Mouse (Mus musculus): ENCODE data around the gene Haus3. TPM values are rescaled to one million over a fixed set of nuclear protein-coding genes. Genes with fewer than 3 reads are reported as not detected.

The Haus3 gene
- 35.8 to 39.3 TPM (median 38.1 TPM) in 4 replicates for total RNA-seq (2023; ENCODE audit: inconsistent age)

DNA sequence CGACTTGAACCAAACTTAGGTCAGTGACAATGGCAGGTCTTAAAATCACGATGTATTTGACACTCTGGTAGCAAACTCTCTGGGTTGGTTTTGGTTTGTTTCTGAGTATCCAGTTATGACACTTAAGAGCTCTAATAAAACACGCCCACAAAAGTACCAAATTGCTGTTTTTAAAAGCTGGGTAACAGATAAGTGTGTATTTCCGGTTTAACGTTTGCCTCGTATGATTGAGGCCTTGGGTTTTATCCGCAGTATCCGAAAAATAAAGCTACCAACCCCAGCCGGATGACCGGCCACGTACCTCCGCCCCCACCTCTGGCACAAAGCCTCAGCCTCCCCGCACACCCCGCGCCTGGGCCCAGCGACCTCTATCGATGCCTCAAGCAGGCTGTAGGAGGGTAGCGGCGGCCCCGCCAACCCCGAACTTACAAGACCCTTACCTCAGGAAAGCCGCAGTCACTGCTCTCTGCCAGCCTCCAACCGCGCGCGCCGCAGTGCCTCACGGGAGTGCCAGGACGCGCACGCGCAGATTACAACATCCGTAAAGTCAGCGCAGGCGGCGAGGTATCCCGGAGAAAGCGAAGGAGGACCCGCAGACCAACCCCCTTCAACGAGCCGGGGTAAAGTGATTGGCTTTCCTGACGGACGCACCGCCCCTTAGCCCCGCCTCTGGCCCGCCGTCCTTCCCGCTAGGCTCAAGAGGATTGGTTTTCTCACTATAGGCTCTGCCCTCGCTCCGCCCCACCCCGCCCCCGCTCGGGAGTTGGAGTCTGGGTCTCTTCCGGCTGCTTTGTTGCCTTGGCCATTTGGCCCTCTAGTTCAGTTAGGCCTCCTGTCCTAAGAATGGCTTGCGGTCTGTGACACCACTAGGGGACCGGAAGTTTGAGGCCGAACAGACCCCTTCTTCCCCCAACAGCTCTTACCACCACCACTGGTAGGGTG, at the start of gene Haus3, which contains the start of gene Poln:
Gene Haus3, minus strand, starts transcription at position 578 of the 942 bp plus-strand sequence.
Gene Poln, minus strand, starts transcription at position 499 of the 942 bp plus-strand sequence.

DNA sequence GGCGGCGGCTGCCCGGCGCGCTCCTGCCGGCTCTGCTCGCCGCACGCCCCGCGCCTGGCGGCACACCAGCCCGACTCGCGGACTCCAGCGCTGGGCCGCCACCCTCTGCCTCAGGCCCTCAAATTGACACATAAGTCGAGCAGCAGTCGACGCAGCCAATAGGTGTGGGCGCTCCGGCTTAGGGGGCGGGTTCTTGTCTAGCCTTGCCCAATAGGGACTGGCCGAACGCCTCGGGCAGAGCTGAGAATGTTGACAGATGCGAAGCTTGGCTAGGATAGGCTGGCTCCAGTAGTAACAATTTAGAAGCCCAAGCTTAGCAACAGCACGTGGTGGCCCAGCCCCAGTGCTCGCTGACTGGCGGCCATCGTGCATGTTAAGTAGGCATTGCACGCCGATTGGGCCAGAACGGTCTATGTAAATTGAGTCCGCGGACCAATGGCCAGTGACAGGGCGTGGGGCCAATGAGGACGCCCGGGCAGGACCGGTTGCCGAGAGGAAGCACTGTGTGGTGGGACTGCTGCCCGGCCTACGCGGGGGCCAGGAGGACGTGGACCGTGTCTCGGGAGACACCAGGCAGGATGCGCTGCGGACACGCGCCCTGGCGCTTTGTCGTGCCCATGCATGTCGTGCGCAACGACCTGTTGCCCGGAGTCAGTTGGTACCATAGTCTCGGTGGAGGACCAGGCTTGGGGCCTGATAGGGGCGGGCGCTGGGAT, 18.4 kb upstream of the Haus3 start, which contains the start of gene Mxd4:
Gene Mxd4, minus strand, starts transcription at position 120 of the 716 bp plus-strand sequence.

Other genes with a start within 250 kb of the Haus3 start
- 27.4 to 35.4 TPM (median 30.8 TPM) in 4 replicates for gene Nelfa, start 233.1 kb downstream of the Haus3 start, total RNA-seq (2023; ENCODE audit: inconsistent age)
- gene Gm1673, start 186.1 kb downstream of the Haus3 start, total RNA-seq (2023; ENCODE audit: inconsistent age): not detected in 4 replicates
- 0.10 to 0.26 TPM (median 0.15 TPM) in 4 replicates for gene Nat8l, start 173.5 kb downstream of the Haus3 start, total RNA-seq (2023; ENCODE audit: inconsistent age)
- gene Poln, start 79 bp downstream of the Haus3 start, total RNA-seq (2023; ENCODE audit: inconsistent age): 0.71 to 3.0 TPM (median 2.4 TPM) in 4 replicates
- 78.9 to 84.0 TPM (median 81.0 TPM) in 4 replicates for gene Mxd4, start 18.2 kb upstream of the Haus3 start, total RNA-seq (2023; ENCODE audit: inconsistent age)
- gene Zfyve28, start 118.9 kb upstream of the Haus3 start, total RNA-seq (2023; ENCODE audit: inconsistent age): 1.8 to 2.0 TPM (median 2.0 TPM) in 4 replicates
- not detected in 4 replicates for gene Cfap99, start 119.1 kb upstream of the Haus3 start, total RNA-seq (2023; ENCODE audit: inconsistent age)
- gene Rnf4, start 166.8 kb upstream of the Haus3 start, total RNA-seq (2023; ENCODE audit: inconsistent age): 206 to 227 TPM (median 215 TPM) in 4 replicates
- 70.9 to 78.8 TPM (median 75.9 TPM) in 4 replicates for gene Fam193a, start 200.4 kb upstream of the Haus3 start, total RNA-seq (2023; ENCODE audit: inconsistent age)

Data from B cell, adult (primary cell).